Mouse (Mus musculus) erythroblast, embryonic 14.5 days (primary cell): ENCODE results near the gene Rgs8.

Source experiments
- GATA1 ChIP-seq: IDR thresholded peaks from 2 replicates; pipeline ENCODE4 v1.6.1; 2012; ENCODE audit warnings: low read length, inconsistent platforms, mixed read lengths
- TAL1 ChIP-seq: IDR thresholded peaks from 3 replicates; pipeline ENCODE4 v1.6.1; 2012; ENCODE audit warnings: low read length, inconsistent platforms, mixed read lengths

DNA sequence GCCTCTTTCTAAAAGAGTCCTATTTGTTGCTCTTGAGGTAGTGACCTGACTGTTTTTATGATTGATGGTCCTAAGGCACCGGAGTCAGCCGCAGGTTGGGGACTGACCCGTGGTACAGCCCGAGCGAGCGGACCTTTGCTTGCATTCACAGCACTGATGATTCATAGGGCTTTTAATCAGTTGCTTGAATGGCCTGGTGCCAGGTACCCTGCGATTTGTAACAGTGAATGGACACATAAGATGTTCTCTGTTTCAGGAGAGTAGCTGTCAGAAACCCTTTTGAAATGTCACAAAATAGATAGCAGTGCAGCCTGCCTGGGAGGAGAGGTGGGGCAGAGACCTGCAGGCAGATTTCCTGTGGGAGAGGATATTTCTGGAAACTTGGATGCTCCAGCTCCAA lies 16.3 kb downstream of the Rgs8 start:
- TF ChIP-seq TAL1 (no peak), GATA1 (no peak)
